Mouse (Mus musculus): ENCODE measurements at regions not wholly inside any gene's neighbourhood (a gene's known extent, or its start where the extent isn't known, plus 50 kb on each side); places are given as distances from the start of the nearest gene placed in this dataset.
"Not testable (repeated sequence)": the region's sequence is repeated elsewhere in the genome, so short reads cannot be mapped to it uniquely, and the experiment has no call there.

GRCm38 (mm10) chr3:153144217-153144616, 162.2 kb upstream of the St6galnac5 start:
- no peak for DNase-seq (ENCODE audit: low spot score)

- no peak for DNase-seq (ENCODE audit: low spot score)
Measured at GRCm38 (mm10) chr3:153140985-153141384, 158.9 kb upstream of the St6galnac5 start.

DNA sequence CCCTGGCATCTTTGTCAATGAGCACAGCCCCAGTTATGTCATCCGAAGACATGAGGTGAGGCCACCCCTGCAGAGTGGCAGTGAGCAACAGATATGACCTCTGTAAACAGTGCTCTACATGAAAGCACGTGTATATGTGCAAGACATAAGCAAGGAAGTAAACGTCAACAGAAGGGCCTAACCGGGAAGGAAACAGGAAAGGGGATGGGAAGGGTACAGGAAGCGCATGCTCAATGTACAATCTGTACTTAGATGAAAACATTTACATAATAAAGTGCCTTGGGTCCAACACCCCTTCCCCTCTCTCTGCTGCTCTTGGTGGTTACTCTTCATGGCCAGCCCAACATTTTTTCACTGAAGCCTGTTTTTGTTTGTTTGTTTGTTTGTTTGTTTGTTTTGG, 143.3 kb upstream of the St6galnac5 start:
- DNase-seq (ENCODE audit: low spot score), result no peak

DNA sequence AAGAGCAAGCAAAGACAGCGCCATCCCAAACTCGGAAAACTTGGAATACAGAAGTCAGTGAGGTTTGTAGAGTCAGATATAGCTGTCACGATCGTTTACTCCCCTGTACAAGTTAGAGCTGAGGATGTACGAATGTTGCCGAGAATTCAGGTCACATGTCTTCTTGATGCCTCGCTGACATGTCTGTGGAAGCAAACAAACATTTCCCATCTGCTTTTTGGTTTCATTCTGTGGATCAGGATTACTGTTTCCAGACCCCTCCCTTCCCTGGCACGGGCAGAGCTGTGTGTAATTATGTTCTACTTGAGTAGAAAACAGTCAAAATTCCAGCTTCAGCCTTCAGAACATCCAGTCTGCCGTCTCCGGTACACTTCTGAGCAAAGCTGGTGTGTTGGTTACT, 139.9 kb upstream of the St6galnac5 start:
- no peak for DNase-seq (ENCODE audit: low spot score)

GRCm38 (mm10) chr3:153119142-153119541, 137.1 kb upstream of the St6galnac5 start:
- DNase-seq (ENCODE audit: low spot score), result no peak

DNA sequence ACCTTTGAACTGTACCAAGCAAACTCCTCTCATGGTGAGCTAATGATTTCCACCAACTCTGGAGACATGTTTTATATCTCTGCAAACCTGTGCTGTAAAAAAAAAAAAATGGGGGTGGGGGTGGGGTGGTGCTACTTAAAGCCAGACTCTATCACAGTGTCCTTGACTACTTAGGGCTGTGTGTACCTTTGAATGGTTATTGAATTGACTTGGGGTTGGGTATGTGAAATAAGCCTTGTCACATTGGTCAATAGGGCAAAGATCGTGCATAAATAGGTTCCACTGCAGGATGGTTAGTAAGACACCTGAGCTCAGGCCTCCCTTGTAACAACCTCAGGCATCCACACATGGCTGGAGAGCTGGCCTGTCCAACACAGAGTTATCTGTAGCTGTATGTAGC, 136.6 kb upstream of the St6galnac5 start:
- DNase-seq (ENCODE audit: low spot score), result no peak

DNA sequence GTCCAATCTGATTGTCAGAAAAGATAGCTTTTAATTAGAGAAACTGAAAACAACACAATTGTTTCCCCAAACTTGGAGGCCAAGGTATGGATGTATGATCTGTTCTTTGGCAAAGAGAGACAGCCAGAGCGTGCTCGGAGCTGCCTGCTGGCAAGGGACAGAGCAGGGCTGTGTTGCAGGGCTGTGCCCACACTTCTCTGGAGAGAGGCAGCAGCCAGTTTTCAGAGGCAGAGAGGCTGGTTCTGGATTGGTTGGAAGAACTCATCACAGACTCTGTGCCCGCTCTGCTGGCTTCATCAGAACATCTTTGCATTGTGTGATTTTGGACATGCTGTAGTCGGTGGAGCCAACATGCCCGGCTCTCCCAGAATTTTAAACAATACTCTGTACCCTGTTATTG, 123.5 kb upstream of the St6galnac5 start:
- DNase-seq (ENCODE audit: low spot score), result no peak

DNA sequence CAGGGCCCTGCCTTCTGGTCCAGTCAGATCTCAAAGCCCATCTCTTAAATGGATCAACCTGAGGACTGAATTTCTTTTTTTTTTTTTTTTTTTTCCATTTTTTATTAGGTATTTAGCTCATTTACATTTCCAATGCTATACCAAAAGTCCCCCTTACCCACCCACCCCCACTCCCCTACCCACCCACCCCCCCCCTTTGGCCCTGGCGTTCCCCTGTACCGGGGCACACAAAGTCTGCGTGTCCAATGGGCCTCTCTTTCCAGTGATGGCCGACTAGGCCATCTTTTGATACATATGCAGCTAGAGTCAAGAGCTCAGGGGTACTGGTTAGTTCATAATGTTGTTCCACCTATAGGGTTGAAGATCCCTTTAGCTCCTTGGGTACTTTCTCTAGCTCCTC, 108.5 kb upstream of the St6galnac5 start:
- not testable (repeated sequence) for DNase-seq (ENCODE audit: low spot score)

DNA sequence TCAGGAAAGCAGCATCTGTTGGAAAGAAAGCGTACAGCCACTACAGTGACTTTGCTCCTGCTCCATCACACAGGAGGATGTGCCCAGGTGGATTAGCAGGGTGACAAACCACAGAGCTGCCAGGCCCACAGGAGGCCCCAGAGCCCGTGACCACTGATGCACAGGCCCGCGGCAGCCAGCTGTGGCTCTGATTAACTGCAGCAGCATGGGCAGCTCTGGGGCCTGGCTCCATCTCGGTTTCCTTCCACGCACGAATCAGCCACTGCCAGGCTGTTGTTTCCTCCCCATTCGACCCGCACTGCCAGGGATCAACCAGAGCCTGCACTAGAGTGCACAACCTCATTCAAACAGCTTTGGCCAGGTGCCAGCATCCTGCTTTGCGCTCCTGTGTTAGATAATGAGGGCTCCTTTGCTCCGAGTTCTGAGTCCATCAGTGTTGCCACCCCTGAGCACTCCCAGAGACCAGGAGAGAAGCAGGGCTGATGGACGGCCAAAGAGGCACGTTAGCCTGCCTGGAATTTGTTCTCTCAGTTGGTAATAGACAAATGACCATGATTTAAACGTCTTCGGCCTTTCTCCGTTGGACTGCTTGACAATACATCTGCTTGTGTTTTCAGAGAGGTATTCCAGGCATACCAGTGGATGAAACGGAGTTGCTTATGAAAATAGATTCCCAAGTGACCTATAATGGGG, 103.2 kb upstream of the St6galnac5 start:
- DNase-seq (ENCODE audit: low spot score), result no peak

GRCm38 (mm10) chr3:153084226-153085095, 102.4 kb upstream of the St6galnac5 start:
- no peak for DNase-seq (ENCODE audit: low spot score)

- DNase-seq (ENCODE audit: low spot score), result no peak
Measured at GRCm38 (mm10) chr3:153080371-153080770, 98.3 kb upstream of the St6galnac5 start.

DNA sequence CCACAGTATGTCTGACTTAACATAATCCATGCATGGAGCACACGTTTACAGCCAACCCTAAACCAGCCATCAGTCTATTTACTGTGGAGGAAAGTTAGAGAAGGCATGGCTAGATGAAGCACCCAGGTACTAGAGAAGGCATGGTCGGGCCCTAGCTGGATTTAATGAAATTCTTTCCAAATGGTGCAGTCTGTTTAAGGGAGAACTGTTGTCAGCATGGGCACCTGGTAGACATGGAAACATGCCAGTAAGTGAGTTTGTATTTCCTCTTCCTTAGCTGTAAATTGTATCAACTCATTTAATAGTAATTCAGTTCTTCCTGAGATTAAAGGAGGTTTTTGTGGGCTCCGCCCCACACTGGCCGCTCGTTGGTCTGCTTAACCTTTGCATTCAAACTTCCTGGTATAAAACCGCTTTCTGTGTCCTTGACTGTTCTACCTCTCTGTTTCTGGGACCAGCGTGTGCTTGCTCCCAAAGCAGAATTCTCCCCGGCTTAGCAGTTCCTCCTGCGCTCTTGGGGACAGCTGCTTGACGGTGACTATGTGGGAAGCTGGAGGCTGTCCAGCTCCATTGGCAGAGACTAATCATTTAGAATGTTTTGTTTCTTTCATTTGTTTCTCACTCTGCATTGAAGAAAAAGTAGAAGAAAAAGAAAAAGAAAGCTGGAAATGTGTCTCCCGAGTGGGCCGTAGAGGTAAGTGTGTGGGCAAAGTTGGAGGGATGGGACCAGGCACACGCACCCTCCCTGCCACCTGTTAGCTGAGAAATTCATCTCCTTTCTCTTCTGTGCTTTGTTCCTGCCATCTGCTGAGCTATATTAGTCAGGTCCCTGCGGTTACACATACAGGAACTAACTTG, 96.0 kb upstream of the St6galnac5 start:
- no peak for DNase-seq (ENCODE audit: low spot score)

DNA sequence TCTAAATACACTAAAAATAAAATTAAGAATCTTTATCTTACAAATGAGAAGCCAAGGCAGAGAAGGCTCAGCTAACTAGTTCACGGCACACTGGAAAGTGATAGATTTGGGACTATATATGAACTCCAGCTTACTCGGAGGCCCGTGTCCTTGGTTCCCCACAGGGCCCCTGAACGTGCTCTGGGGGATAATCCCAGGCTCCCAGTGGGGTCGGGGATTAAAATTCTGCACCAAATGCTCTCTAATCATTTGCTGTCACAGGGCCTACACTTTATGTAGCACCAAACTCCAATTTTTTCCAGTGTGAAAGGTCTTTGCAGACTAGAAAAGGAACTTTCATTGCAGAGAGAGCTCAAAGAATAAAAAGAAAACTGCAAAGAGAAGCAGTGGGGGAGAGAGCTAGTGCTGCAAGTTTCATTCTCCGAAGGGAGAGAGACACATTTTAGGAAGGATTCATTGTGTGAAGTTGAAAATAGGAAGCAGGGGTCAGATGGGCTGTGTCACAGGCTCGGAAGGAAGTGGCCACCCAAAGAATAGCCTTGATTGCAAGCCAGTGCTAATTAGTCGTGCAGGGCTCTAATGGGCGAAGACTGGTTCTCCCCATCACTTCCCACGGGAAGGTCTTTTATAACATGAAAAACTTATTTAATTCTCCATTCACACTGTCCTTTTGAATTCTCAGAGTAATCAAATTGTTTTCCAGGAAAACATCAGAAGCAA, 90.3 kb upstream of the St6galnac5 start:
- DNase-seq (ENCODE audit: low spot score), result no peak

DNA sequence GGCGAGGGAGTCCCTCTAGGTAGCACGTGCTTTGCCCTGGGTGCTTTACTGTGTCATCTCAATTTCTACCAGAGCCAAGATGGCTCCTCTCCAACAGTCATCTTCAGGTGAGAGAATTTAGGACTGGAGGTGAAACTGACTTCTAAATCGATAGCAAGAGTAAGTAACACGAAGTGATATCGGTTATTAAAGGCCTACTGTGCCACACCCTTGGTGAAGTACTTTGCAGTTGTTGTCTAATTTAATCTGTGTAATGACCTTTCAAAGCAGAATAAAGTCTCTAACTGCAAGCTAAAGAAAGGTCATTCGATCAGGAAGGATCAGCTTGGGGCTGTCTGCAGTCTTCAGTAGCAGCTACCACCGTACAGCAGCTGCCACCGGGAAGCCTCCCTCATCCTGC, 89.5 kb upstream of the St6galnac5 start:
- DNase-seq (ENCODE audit: low spot score), result peak; percentile 22

GRCm38 (mm10) chr3:153071123-153071522, 89.1 kb upstream of the St6galnac5 start:
- DNase-seq (ENCODE audit: low spot score), result peak; percentile 62

DNA sequence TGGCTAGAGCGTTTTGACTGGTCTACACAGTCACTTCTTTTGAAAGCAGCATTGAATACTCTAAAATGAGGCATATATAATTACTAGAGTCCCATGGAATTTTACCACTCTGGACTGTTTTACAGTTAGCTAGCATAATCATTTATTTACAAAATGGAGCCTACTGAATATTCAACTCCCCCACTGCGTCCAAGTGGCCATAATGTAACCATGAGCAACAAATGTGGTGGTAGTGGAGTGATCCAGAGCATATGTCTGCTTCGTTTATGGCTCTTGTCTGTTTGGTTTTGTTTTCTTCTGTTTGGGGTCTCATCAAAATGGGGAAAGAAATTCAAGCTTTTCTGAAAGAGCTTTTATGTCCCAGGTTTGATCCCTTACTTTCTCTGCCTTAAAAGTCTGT, 83.8 kb upstream of the St6galnac5 start:
- DNase-seq (ENCODE audit: low spot score), result no peak

DNA sequence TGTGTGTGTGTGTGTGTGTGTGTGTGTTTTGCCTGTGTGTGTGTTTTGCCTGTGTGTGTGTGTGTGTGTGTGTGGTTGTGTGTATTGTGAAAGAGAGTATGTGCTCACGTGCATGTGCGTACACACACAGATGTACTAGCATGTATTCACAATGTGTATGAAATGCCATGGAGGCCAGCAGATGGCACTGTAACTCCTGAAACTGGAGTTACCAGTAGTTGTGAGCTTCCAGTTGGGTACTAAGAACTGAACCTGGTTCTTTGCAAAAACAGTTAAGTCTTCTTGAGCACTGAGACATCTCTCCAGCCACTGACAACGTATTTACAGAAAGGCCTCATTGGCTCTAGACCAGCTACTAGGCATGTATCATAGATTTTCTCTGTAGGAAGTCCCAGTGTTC, 71.1 kb upstream of the St6galnac5 start:
- DNase-seq (ENCODE audit: low spot score), result no peak

DNA sequence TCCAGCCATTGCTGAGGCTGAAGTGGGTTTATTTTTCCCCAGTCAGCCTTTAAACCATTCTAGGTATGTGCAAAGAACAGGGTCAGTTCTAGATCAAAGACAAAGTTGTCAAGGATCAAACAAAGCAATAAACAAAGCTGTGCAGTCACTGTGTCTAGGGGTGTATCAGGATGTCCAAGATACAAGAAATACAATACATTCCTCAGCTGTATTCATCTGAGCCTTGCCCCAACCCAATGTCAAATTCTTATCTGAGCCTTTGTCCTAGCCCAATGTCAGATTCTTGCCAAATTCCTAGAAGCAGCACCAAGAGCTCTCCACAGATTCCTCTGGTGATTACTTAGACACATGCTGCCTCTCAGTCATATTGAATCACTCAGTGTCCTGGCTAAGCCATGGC, 69.5 kb upstream of the St6galnac5 start:
- DNase-seq (ENCODE audit: low spot score), result no peak

- no peak for DNase-seq (ENCODE audit: low spot score)
Measured at GRCm38 (mm10) chr3:153045328-153045727, 63.3 kb upstream of the St6galnac5 start.

DNA sequence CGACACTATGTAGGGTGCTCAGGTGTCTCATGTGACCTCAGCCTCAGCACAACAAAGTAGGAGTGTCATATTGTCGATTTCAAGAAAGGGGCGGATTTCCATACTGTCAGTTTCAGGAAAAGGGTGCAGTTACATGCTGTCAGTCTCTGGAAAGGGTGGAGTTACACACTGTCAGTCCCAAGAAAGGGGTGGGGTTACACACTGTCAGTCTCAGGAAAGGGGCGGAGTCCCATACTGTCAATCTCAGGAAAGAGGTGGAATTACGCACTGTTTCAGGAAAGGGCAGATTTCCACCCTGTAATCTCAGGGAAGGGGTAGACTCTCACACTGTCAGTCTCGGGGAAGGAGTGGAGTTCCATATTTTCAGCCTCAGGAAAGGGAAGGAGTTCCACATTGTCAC, 51.9 kb upstream of the St6galnac5 start:
- no peak for DNase-seq (ENCODE audit: low spot score)
